Mouse (Mus musculus): ENCODE data around the gene Cfap65. TPM values are rescaled to one million over a fixed set of nuclear protein-coding genes. Genes with fewer than 3 reads are reported as not detected.

The Cfap65 gene
- polyA plus RNA-seq, 1 experiment, result 2.6 TPM

DNA sequence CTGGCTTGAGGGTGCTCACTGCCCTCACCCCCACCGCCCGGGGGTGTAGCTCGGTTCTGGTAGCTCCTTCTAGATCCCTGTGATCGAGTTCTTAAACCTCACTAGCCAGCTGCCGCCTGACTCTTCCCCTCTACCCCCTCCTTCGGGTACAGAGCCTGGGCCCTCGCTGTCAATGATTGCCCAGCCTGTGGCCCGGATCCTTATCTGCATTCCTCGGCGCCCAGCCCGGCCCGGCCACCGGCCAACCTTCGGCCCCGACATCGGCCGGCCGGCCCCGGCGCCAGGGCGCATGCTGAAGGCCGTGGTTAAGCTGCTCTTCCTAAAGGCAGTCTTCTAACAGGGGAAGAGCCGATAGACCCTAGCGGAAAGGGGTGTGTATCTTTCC is 14.3 kb upstream of the Cfap65 start:
- Histone ChIP-seq H3K27me3 (ENCODE audit: control insufficient read depth, insufficient read depth, low read length) (peaks cover 11% of the 10 kb centered on the region; the same call in 1 of the 2 replicates), H3K27ac (ENCODE audit: insufficient read depth, low read length) (no peak overlapping the region), H3K4me1 (ENCODE audit: control insufficient read depth, insufficient read depth, low read length) (peaks cover 5% of the 10 kb centered on the region), H3K4me3 (replicated peaks; ENCODE audit: insufficient read depth, low read depth, low read length) (peak overlapping the region; percentile 5)
- 5% methylated on average over 24 of the region's 24 CpGs for WGBS
- no peak for DNase-seq
- TF ChIP-seq CTCF (IDR thresholded peaks at IDR 0.05; ENCODE audit: borderline replicate concordance, insufficient read depth, low read depth, low read length), result no peak
- no peak for TF ChIP-seq POLR2A (IDR thresholded peaks at IDR 0.05; ENCODE audit: borderline replicate concordance, insufficient read depth, low read length)

DNA sequence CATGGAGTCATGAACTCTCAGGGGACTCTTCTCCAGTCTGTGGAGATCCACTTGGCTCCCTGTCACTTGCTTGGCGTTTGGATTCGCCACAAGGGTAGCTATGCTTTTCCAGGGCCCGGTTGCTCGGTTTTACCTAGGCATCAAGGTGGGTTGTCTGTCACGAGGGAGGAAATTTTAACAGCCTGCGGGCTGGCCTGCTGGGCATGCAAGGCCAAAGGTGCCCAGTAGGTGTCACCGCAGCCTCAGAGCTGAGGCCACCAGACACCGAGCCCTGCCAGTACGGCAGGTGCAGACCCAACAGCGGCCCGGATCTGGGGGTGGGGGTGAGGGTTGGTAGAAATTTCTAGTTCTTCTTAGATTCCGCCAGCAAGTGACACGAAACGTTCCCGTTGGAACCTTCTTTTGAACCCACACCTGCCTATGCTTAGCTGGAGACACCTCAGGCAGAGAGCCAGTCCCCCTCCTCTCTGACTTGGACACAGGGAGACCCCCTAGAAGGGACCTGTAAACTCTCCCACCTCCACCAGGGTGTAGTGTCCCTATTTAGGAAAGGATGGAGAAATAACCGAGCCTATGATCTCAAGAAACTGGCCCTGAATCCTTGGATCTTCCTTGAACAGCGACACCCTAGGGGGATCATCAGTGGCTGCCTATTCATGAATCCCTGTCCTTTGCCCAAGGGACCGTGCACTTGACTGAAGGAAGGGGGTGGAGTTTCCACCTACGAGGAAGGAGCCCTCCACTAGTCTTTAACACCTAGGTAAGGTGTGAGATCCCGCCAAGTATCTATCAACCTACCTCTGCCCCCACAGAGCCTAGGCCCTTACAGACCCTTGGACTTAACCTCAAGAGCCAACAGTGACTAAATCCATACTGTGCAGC is 13.6 kb upstream of the Cfap65 start:
- peaks cover 11% of the 10 kb centered on the region; the same call in 1 of the 2 replicates for H3K27me3 ChIP-seq (ENCODE audit: control insufficient read depth, insufficient read depth, low read length)
- DNase-seq, result peak; percentile 68 to 77
- peaks cover 5% of the 10 kb centered on the region for H3K4me1 ChIP-seq (ENCODE audit: control insufficient read depth, insufficient read depth, low read length)
- 9% methylated on average over 20 of the region's 20 CpGs for WGBS
- peak overlapping the region; percentile 13 for H3K4me3 ChIP-seq (replicated peaks; ENCODE audit: insufficient read depth, low read depth, low read length)
- no peak for TF ChIP-seq POLR2A (IDR thresholded peaks at IDR 0.05; ENCODE audit: borderline replicate concordance, insufficient read depth, low read length)
- peak; percentile 95 for TF ChIP-seq CTCF (IDR thresholded peaks at IDR 0.05; ENCODE audit: borderline replicate concordance, insufficient read depth, low read depth, low read length)
- no peak overlapping the region for H3K27ac ChIP-seq (ENCODE audit: insufficient read depth, low read length)

DNA sequence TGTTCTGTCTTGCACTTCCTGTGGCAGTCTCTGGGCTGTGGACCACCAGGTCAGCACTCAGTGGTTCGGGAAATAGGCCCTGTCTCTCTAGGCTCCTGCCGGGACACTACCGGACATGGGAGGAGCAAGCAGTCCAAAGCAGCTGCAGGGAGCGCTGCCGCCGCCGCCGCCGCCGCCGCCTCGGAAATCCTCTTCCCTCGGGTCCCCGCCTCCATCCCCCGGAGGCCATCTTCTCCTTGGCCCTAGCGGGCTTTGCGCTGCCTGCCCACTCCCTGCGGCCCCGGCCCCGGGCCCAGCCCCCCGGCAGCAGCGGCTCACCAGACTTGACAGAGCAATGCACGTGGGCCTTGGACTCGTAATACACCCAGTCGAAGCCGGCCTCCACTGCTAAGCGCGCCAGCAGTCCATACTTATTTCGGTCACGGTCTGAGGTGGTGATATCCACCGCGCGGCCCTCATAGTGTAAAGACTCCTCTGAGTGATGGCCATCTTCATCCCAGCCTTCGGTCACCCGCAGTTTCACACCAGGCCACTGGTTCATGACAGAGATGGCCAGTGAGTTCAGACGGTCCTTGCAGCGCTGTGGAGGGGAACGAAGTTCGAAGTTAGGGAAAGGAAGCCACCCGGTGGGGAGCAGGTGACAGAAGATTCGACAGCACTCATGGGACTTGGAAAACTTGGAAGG is 12.7 kb upstream of the Cfap65 start:
- H3K27ac ChIP-seq (ENCODE audit: insufficient read depth, low read length), result no peak overlapping the region
- 6% methylated on average over 41 of the region's 41 CpGs for WGBS
- DNase-seq, result no peak
- peaks cover 5% of the 10 kb centered on the region for H3K4me1 ChIP-seq (ENCODE audit: control insufficient read depth, insufficient read depth, low read length)
- no peak overlapping the region for H3K4me3 ChIP-seq (replicated peaks; ENCODE audit: insufficient read depth, low read depth, low read length)
- no peak for TF ChIP-seq CTCF (IDR thresholded peaks at IDR 0.05; ENCODE audit: borderline replicate concordance, insufficient read depth, low read depth, low read length)
- TF ChIP-seq POLR2A (IDR thresholded peaks at IDR 0.05; ENCODE audit: borderline replicate concordance, insufficient read depth, low read length), result no peak
- H3K27me3 ChIP-seq (ENCODE audit: control insufficient read depth, insufficient read depth, low read length), result peaks cover 11% of the 10 kb centered on the region; the same call in 1 of the 2 replicates

DNA sequence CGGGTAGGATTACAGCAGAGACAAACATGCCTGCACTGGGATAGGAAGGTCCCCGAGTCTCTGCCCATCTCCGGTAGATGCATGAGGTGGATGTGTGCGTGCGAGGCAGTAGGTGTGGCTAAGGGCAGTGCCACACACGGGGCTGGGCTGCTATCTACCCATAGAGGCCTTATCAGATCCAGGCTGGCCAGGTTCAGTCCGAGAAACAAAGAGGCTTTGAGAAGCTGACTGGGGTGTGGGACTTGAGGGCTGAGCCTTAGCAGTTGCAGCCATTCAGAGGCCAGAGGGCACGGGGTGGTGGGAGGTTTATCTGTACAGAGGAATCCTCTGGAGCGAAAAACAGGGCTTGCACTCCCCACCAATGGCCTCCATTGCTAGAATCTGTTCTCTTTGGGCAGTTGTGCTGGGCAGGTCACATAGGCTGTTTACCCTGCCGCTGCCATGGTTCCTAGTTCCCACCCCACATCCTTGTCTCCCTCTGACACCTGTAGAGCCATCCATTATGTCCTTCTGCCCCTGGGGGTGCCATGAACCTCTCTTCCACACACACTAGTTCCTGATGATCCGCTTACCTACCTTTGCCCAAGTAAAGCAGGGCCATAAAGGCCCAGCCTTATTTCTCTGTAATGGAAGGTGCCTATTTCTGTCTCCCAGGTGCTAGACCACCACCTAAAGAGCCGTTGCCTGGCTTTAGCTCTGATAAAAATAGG is 6.4 kb upstream of the Cfap65 start:
- no peaks in the 10 kb centered on the region for H3K27me3 ChIP-seq (ENCODE audit: control insufficient read depth, insufficient read depth, low read length)

DNA sequence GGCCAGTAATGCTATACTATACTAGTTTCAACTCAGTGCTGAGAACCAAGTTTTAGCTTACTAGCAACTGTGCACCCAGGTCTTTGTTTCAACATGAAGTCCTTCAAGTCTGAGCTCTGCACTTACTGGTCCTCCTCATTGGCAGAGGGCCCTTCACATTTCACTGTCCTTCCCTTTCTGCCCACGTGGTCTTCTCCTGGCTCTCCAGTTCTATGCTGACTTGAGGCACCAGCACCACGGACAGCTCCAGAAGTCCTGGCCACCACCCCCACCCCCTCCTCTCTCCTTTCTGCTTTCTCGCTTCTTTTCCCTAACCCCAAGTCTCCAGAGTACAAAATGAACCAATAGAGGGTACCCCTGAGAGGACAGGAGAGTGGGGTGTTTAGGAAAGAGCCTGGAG is 4.4 kb upstream of the Cfap65 start:
- 7% methylated on average over 3 of the region's 3 CpGs for WGBS
- TF ChIP-seq POLR2A (IDR thresholded peaks at IDR 0.05; ENCODE audit: borderline replicate concordance, insufficient read depth, low read length) (no peak), CTCF (IDR thresholded peaks at IDR 0.05; ENCODE audit: borderline replicate concordance, insufficient read depth, low read depth, low read length) (no peak)

More for the DNA sequence above, 6.4 kb upstream of the Cfap65 start:
- WGBS, result 65% methylated on average over 12 of the region's 12 CpGs
- H3K4me3 ChIP-seq (replicated peaks; ENCODE audit: insufficient read depth, low read depth, low read length), result no peak overlapping the region
- no peak for TF ChIP-seq POLR2A (IDR thresholded peaks at IDR 0.05; ENCODE audit: borderline replicate concordance, insufficient read depth, low read length)
- no peak for TF ChIP-seq CTCF (IDR thresholded peaks at IDR 0.05; ENCODE audit: borderline replicate concordance, insufficient read depth, low read depth, low read length)
- no peak for DNase-seq
- no peak overlapping the region for H3K27ac ChIP-seq (ENCODE audit: insufficient read depth, low read length)
- H3K4me1 ChIP-seq (ENCODE audit: control insufficient read depth, insufficient read depth, low read length), result no peaks in the 10 kb centered on the region

DNA sequence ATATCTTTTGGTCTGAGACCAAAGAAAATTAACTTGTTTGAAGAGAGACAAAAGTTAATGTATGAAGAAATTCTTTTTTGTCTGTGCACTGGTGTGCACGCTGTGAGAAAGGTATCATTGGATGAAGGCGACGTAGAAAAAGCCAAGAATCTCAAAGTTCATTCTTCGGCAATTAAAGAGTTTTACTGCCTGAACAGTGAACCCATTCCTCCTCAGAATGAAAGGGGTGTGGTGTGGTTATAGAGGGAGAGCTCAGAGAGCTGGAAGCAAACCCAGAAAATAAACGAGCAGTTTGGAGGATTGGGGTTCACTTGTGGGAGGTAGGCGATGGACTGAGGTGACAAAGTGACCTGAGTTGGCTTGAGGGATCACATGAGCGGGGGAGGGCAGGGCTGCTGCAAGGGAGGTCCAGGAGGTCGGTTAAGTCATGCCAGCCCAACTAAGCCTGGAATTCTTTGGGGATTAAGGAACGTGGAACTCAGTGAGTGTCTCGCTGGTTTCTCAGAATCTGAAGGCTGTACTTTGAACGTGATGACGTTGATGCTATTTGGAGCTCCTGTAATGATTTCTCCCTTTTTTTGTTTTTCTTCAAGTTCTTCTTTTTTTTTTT is 927 bp upstream of the Cfap65 start:
- TF ChIP-seq POLR2A (IDR thresholded peaks at IDR 0.05; ENCODE audit: borderline replicate concordance, insufficient read depth, low read length) (no peak), CTCF (IDR thresholded peaks at IDR 0.05; ENCODE audit: borderline replicate concordance, insufficient read depth, low read depth, low read length) (no peak)
- Histone ChIP-seq H3K27me3 (ENCODE audit: control insufficient read depth, insufficient read depth, low read length) (no peaks in the 10 kb centered on the region), H3K27ac (ENCODE audit: insufficient read depth, low read length) (no peak overlapping the region), H3K4me1 (ENCODE audit: control insufficient read depth, insufficient read depth, low read length) (no peaks in the 10 kb centered on the region), H3K4me3 (replicated peaks; ENCODE audit: insufficient read depth, low read depth, low read length) (no peak overlapping the region)
- no peak for DNase-seq
- WGBS, result 50% methylated on average over 12 of the region's 12 CpGs

More for the DNA sequence above, 4.4 kb upstream of the Cfap65 start:
- no peaks in the 10 kb centered on the region for H3K27me3 ChIP-seq (ENCODE audit: control insufficient read depth, insufficient read depth, low read length)
- H3K4me1 ChIP-seq (ENCODE audit: control insufficient read depth, insufficient read depth, low read length), result no peaks in the 10 kb centered on the region
- no peak overlapping the region for H3K4me3 ChIP-seq (replicated peaks; ENCODE audit: insufficient read depth, low read depth, low read length)
- H3K27ac ChIP-seq (ENCODE audit: insufficient read depth, low read length), result no peak overlapping the region
- DNase-seq, result no peak

DNA sequence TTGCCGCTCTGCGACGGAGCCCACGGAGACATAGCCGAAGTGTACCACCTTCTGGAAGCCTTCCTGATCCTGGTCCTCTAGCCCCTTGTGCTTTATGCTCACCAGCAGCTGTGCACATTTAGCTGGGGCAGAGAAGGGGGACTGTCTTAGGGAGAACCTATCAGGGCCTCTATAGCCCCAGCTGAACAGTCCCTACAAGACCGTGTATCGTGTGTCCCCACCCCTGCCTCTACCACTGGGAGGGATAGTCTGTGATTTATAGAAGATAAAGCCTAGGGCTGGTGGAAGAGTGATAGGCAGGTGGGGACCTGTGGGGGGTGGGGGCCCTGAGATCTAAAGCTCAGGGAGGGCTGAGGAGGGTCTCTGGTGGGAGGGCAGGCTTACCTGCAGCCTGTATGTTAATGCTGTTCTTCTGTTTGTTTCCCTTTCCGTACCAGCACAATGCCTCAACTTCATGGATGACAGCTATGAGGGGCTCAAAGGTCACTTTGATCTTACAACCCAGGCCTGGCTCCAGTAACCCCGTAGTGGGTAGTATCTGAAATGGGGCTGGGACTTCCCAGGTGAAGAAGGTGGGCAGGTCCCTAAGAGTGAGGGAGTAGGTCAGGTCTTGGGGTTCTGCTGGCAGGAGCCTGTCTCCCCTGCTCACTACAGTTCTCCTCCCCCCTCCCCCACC is 7.6 kb downstream of the Cfap65 start:
- 86% methylated on average over 9 of the region's 9 CpGs for WGBS
- no peaks in the 10 kb centered on the region for H3K4me1 ChIP-seq (ENCODE audit: control insufficient read depth, insufficient read depth, low read length)
- TF ChIP-seq POLR2A (IDR thresholded peaks at IDR 0.05; ENCODE audit: borderline replicate concordance, insufficient read depth, low read length), result no peak
- TF ChIP-seq CTCF (IDR thresholded peaks at IDR 0.05; ENCODE audit: borderline replicate concordance, insufficient read depth, low read depth, low read length), result no peak
- DNase-seq, result no peak
- H3K27me3 ChIP-seq (ENCODE audit: control insufficient read depth, insufficient read depth, low read length), result no peaks in the 10 kb centered on the region
- H3K4me3 ChIP-seq (replicated peaks; ENCODE audit: insufficient read depth, low read depth, low read length), result no peak overlapping the region
- no peak overlapping the region for H3K27ac ChIP-seq (ENCODE audit: insufficient read depth, low read length)
